Mouse (Mus musculus): ENCODE results near the gene Lrrc32. TPM values are rescaled to one million over a fixed set of nuclear protein-coding genes. Genes with fewer than 3 reads are reported as not detected.
A peak's percentile ranks its signal among the peaks of the same experiment; 100 is the strongest.

The Lrrc32 gene
- polyA plus RNA-seq, 1 experiment from 2014 or later = 5.7 TPM

- Histone ChIP-seq H3K27ac (no peak overlapping the region), H3K4me2 (replicated peaks) (no peak overlapping the region), H3K4me3 (no peak overlapping the region), H3K9me3 (no peaks in the 10 kb centered on the region), H3K9ac (no peak overlapping the region), H3K27me3 (replicated peaks) (no peaks in the 10 kb centered on the region), H3K4me1 (peaks cover 14% of the 10 kb centered on the region; the same call in 1 of the 2 replicates), H3K36me3 (no peaks in the 10 kb centered on the region)
- 34% methylated on average over 6 of the region's 6 CpGs for WGBS
- no peak for ATAC-seq (ENCODE audit: low FRiP score, low read depth)
Observed at GRCm38 (mm10) chr7:98524401-98524800, 35.3 kb downstream of the Lrrc32 start.

DNA sequence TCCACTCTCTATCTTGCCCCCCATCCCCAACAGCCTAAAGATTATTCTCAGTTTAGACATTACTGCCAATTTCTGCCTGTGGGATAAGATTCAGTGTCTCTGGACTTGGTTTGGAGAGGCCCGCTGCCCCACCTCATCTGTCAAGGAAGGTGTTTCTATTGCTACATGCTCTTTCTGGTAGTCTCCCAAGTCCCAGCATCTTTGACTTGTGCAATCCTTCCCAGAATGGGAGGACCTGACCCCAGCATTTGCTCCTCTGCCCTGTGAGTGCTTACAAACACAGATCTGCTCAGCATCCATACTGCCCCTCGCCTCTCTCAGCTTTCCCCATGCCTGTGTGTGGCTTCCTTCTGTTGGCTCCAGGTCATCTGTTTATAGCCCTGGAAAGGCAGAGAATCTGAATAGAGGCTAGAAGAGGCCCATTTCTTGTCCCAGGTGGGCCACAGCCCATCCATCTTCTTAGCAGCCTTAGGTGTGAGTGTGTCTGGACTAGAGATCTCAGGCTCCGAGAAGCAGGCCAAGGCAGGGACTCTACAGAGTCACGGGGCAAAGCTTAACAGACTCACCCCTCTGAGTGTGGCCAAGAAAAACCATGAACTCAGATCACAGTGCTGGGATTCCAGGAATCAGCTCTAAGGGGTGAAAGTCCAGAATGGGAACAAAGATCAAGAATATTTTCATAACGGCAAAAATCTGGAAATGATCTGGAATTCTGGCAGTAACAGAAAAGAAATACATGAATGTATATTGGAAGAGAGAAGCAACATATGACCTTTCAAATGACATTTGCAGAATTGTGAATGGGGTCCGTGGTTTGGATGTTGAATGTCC is 36.0 kb downstream of the Lrrc32 start:
- Histone ChIP-seq H3K4me3 (no peak overlapping the region), H3K9me3 (no peaks in the 10 kb centered on the region), H3K4me1 (peaks cover 14% of the 10 kb centered on the region; the same call in 1 of the 2 replicates), H3K9ac (no peak overlapping the region), H3K27ac (no peak overlapping the region), H3K4me2 (replicated peaks) (no peak overlapping the region), H3K36me3 (no peaks in the 10 kb centered on the region), H3K27me3 (replicated peaks) (no peaks in the 10 kb centered on the region)
- WGBS = 83% methylated on average over 6 of the region's 6 CpGs
- no peak for ATAC-seq (ENCODE audit: low FRiP score, low read depth)

DNA sequence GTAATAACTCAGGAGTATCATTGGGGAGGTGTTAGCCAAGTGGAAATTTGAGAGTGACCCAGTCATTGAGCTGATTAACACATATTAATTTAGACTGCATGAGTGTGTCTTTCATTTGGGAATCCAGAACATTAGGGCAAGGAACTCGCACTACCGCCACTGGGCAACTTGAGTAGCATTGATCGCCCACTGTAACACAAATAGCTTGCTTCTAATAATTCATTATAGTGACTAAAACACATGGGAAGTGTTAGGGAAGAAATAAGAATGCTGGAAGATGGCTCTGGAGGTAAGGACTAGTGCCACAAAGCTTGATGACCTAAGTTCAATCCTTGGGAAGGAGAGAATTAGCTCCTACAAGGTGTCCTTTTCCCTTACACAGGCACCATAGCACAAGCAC is 38.0 kb downstream of the Lrrc32 start:
- Histone ChIP-seq H3K4me2 (replicated peaks) (no peak overlapping the region), H3K9ac (no peak overlapping the region), H3K9me3 (no peaks in the 10 kb centered on the region), H3K27ac (no peak overlapping the region), H3K27me3 (replicated peaks) (no peaks in the 10 kb centered on the region), H3K36me3 (no peaks in the 10 kb centered on the region), H3K4me3 (no peak overlapping the region), H3K4me1 (peaks cover 14% of the 10 kb centered on the region; the same call in 1 of the 2 replicates)
- ATAC-seq (ENCODE audit: low FRiP score, low read depth) = no peak
- 96% methylated on average over 3 of the region's 3 CpGs for WGBS

DNA sequence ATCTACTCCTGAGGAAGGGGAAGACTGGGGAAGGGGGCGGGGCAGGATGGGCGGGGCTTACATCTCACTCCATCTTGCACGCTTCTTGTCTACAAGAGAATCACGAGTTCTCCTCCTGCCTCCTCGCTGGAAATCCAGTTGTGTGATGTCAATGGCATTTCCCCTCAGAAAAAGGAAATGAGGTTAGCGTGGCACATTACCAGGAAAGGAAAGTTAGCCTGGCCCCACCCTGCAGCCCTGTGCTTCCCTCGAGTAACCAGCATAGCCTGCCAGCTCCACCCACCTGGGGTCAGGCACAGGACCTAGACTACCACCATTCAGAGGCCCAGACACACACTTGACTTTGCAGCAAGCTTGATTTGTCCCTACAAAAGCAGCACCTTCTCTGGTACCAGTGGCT is 42.5 kb downstream of the Lrrc32 start:
- Histone ChIP-seq H3K9me3 (no peaks in the 10 kb centered on the region), H3K4me3 (no peak overlapping the region), H3K4me1 (no peaks in the 10 kb centered on the region), H3K4me2 (replicated peaks) (no peak overlapping the region), H3K36me3 (no peaks in the 10 kb centered on the region), H3K27ac (no peak overlapping the region), H3K9ac (no peak overlapping the region), H3K27me3 (replicated peaks) (no peaks in the 10 kb centered on the region)
- no peak for ATAC-seq (ENCODE audit: low FRiP score, low read depth)
- 81% methylated on average over 7 of the region's 7 CpGs for WGBS

DNA sequence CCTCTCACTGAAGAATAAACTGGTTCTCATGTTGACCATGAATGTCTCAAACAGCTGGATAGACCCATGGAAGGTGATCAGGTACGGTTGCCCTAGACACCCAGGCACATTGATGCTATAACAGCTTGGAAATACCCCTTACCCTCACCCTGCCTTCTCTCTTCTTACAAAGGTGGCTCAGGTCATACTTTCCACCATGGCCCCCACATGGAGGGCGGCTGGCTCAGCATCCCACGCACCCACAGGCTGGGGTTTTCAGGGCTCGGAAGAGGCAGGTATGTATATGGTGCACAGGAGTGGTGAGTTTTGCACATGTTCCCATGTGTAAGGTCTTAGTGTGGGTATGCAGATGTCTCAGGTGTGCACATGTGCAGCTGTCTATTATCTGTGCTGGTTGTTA is 43.9 kb downstream of the Lrrc32 start:
- Histone ChIP-seq H3K9me3 (no peaks in the 10 kb centered on the region), H3K27ac (no peak overlapping the region), H3K9ac (no peak overlapping the region), H3K36me3 (no peaks in the 10 kb centered on the region), H3K4me2 (replicated peaks) (no peak overlapping the region), H3K4me3 (no peak overlapping the region), H3K4me1 (peaks cover 8% of the 10 kb centered on the region; the same call in 1 of the 2 replicates), H3K27me3 (replicated peaks) (no peaks in the 10 kb centered on the region)
- 90% methylated on average over 4 of the region's 4 CpGs for WGBS
- no peak for ATAC-seq (ENCODE audit: low FRiP score, low read depth)

GRCm38 (mm10) chr7:98534432-98534855 is 45.4 kb downstream of the Lrrc32 start:
- no peak overlapping the region for H3K4me2 ChIP-seq (replicated peaks)
- no peak overlapping the region for H3K9ac ChIP-seq
- no peaks in the 10 kb centered on the region for H3K27me3 ChIP-seq (replicated peaks)
- H3K9me3 ChIP-seq = no peaks in the 10 kb centered on the region
- no peak overlapping the region for H3K4me3 ChIP-seq
- no peaks in the 10 kb centered on the region for H3K36me3 ChIP-seq
- no peak for ATAC-seq (ENCODE audit: low FRiP score, low read depth)
- no peak overlapping the region for H3K27ac ChIP-seq
- WGBS = 95% methylated on average over 13 of the region's 13 CpGs
- peaks cover 13% of the 10 kb centered on the region; the same call in 1 of the 2 replicates for H3K4me1 ChIP-seq

- H3K9ac ChIP-seq = no peak overlapping the region
- H3K4me2 ChIP-seq (replicated peaks) = no peak overlapping the region
- no peaks in the 10 kb centered on the region for H3K27me3 ChIP-seq (replicated peaks)
- ATAC-seq (ENCODE audit: low FRiP score, low read depth) = no peak
- no peaks in the 10 kb centered on the region for H3K36me3 ChIP-seq
- H3K4me1 ChIP-seq = peaks cover 13% of the 10 kb centered on the region; the same call in 1 of the 2 replicates
- 91% methylated on average over 6 of the region's 6 CpGs for WGBS
- H3K9me3 ChIP-seq = no peaks in the 10 kb centered on the region
- H3K4me3 ChIP-seq = no peak overlapping the region
- H3K27ac ChIP-seq = no peak overlapping the region
Observed at GRCm38 (mm10) chr7:98535191-98535590, 46.1 kb downstream of the Lrrc32 start.

- Histone ChIP-seq H3K9me3 (no peaks in the 10 kb centered on the region), H3K36me3 (no peaks in the 10 kb centered on the region), H3K9ac (no peak overlapping the region), H3K4me1 (peaks cover 13% of the 10 kb centered on the region; the same call in 1 of the 2 replicates), H3K27me3 (replicated peaks) (no peaks in the 10 kb centered on the region), H3K27ac (no peak overlapping the region), H3K4me3 (no peak overlapping the region), H3K4me2 (replicated peaks) (no peak overlapping the region)
- 93% methylated on average over 4 of the region's 4 CpGs for WGBS
- ATAC-seq (ENCODE audit: low FRiP score, low read depth) = no peak
Observed at GRCm38 (mm10) chr7:98535882-98536281, 46.8 kb downstream of the Lrrc32 start.

- H3K36me3 ChIP-seq = no peaks in the 10 kb centered on the region
- no peaks in the 10 kb centered on the region for H3K9me3 ChIP-seq
- H3K4me3 ChIP-seq = no peak overlapping the region
- no peaks in the 10 kb centered on the region for H3K27me3 ChIP-seq (replicated peaks)
- H3K9ac ChIP-seq = no peak overlapping the region
- H3K4me1 ChIP-seq = peaks cover 13% of the 10 kb centered on the region; the same call in 1 of the 2 replicates
- no peak for ATAC-seq (ENCODE audit: low FRiP score, low read depth)
- 41% methylated on average over 10 of the region's 10 CpGs for WGBS
- 0 out of 2 replicates have a peak overlapping the region, but pooled peaks have one; percentile 6 for H3K4me2 ChIP-seq (replicated peaks)
- no peak overlapping the region for H3K27ac ChIP-seq
Observed at GRCm38 (mm10) chr7:98537210-98537966, 48.3 kb downstream of the Lrrc32 start.

DNA sequence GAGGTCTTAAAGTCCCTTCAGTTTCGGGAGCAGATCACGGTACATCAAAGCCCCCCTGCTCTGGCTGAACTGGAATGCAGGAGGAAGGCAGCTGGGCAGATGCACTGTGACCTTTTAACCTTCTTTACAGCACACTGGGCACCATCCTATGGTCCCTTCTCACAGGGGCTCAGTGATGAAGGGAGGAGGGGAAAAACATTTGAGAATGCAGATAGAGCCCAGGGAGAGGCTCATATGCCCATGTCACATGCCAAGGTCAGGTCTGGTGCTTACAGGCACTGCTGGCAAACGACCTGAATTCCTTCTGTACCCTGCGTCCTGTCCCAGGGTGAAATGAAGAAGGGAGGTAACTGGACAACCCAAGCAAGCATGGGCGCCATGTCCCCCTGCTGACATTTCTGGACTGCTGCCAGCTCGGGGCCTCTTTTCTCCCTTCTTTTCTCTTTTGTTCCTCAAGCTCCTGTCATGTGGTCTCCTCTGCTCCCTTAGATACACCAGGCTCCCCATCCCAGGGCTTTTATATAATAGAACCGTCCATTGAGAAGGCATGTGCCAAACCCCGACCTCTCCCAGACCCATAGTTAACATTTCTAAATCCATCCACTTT is 49.0 kb downstream of the Lrrc32 start:
- no peaks in the 10 kb centered on the region for H3K36me3 ChIP-seq
- WGBS = 31% methylated on average over 8 of the region's 8 CpGs
- no peak overlapping the region for H3K9ac ChIP-seq
- peaks cover 17% of the 10 kb centered on the region; the same call in 1 of the 2 replicates for H3K4me1 ChIP-seq
- H3K27me3 ChIP-seq (replicated peaks) = no peaks in the 10 kb centered on the region
- no peak for ATAC-seq (ENCODE audit: low FRiP score, low read depth)
- H3K27ac ChIP-seq = no peak overlapping the region
- 0 out of 2 replicates have a peak overlapping the region, but pooled peaks have one; percentile 6 for H3K4me2 ChIP-seq (replicated peaks)
- H3K4me3 ChIP-seq = no peak overlapping the region
- no peaks in the 10 kb centered on the region for H3K9me3 ChIP-seq

GRCm38 (mm10) chr7:98540879-98541278 is 51.8 kb downstream of the Lrrc32 start:
- H3K27me3 ChIP-seq (replicated peaks) = no peaks in the 10 kb centered on the region
- no peak overlapping the region for H3K4me2 ChIP-seq (replicated peaks)
- peaks cover 17% of the 10 kb centered on the region; the same call in 1 of the 2 replicates for H3K4me1 ChIP-seq
- no peaks in the 10 kb centered on the region for H3K36me3 ChIP-seq
- no peak for ATAC-seq (ENCODE audit: low FRiP score, low read depth)
- WGBS = 66% methylated on average over 2 of the region's 2 CpGs
- H3K9me3 ChIP-seq = no peaks in the 10 kb centered on the region
- H3K27ac ChIP-seq = no peak overlapping the region
- H3K4me3 ChIP-seq = no peak overlapping the region
- H3K9ac ChIP-seq = no peak overlapping the region

DNA sequence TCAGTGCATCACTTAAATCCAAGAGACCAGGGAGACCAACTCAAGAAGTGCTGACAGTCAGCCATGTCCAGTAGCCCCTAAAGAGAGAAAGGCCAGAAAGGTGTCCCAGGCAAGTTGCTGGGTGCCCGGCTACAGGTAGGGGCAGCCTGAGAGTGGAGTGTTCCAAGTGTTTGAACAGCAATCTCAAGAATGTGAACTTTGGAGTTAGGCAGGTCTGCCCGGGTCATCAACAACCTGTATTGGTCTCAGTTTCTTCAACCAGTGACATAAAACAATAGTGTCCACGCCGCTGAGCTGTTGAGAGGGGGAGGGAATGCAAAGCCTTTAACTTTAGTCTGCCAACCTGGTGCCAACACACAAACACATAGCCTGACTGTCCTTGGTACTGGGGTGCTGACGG is 52.5 kb downstream of the Lrrc32 start:
- WGBS = 94% methylated on average over 5 of the region's 5 CpGs
- H3K27ac ChIP-seq = no peak overlapping the region
- no peak for ATAC-seq (ENCODE audit: low FRiP score, low read depth)
- no peak overlapping the region for H3K9ac ChIP-seq
- no peaks in the 10 kb centered on the region for H3K27me3 ChIP-seq (replicated peaks)
- peaks cover 17% of the 10 kb centered on the region; the same call in 1 of the 2 replicates for H3K4me1 ChIP-seq
- no peaks in the 10 kb centered on the region for H3K9me3 ChIP-seq
- H3K36me3 ChIP-seq = no peaks in the 10 kb centered on the region
- no peak overlapping the region for H3K4me2 ChIP-seq (replicated peaks)
- no peak overlapping the region for H3K4me3 ChIP-seq
